ENCODE assay signal across 8 mouse cellular contexts in the genomic region with DNA sequence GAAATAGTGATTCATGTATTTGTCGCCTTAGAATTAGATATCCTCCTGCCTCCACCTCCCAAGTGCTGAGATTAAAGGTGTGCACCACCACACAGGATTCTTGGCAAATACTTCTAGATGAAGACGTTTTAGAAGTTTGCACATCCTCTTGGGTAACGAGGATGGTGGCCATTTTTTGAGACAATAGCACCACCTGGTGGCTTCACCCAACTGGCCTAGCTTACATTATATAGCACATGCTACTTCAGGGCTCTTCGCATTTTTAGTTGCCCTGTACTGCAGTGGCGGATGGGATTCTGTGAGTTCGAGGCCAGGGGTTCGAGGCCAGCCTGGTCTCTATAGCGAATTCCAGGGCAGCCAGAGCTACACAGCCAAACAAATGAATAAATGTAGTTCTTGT. TPM values are rescaled to one million over a fixed set of nuclear protein-coding genes. Genes with fewer than 3 reads are reported as not detected.
DNase-seq lines count a peak whose midpoint lies in the region; ATAC-seq and TF ChIP-seq lines count a peak whose summit lies in the region.

No protein-coding gene starts in this region.

- 0 out of 2 replicates have a peak, but pooled peaks cover 3% of the 10 kb centered on the region for H3K4me1 ChIP-seq in hindbrain, postnatal 0 days (ENCODE audit: insufficient read depth, low read length)

- CTCF ChIA-PET in Patski (lab: Charles Lee) = interaction anchor here (0.7 to 10.8 kb wide), 23 partner anchors 9 to 415 kb away, joined by 3 to 165 read pairs (median 4); partner anchors contain the start of gene Rasl11a

- no peaks in the 10 kb centered on the region for H3K36me3 ChIP-seq in hindbrain, postnatal 0 days (ENCODE audit: insufficient read depth, low read length)

- H3K4me3 ChIP-seq in hindbrain, postnatal 0 days (ENCODE audit: low read length) = no peak overlapping the region

- POLR2A ChIA-PET in Patski (lab: Charles Lee) = interaction anchor here (0.6 to 3.4 kb wide), 9 partner anchors 56 to 414 kb away, joined by 3 to 26 read pairs (median 5); partner anchors contain the start of gene Rasl11a

- in situ Hi-C loops in Patski (cut with MboI; ENCODE audit: low pct_unique_long_range_greater_than_20kb) = loop anchor here (5.0 to 25.0 kb wide), 2 partner anchors 197 to 1333 kb away; no protein-coding TSS in a partner anchor

- H3K27ac ChIP-seq in hindbrain, postnatal 0 days = no peak overlapping the region

- no peak overlapping the region for H3K9ac ChIP-seq in hindbrain, postnatal 0 days (replicated peaks; ENCODE audit: low read length)

- WGBS in hindbrain, postnatal 0 days = 35% methylated on average over 8 of the region's 8 CpGs

- H3K4me2 ChIP-seq in hindbrain, postnatal 0 days (ENCODE audit: low read depth, low read length) = no peak overlapping the region

- no peaks in the 10 kb centered on the region for H3K9me3 ChIP-seq in hindbrain, postnatal 0 days (ENCODE audit: low read length)

- peak; percentile 61 for DNase-seq in Patski (ENCODE audit: low read depth, low spot score)
- DNase-seq in cerebellum, postnatal 14 days = peak; percentile 88 to 90
- peak; percentile 53 to 76 for DNase-seq in frontal cortex, postnatal 14 days (ENCODE audit: low spot score in 2 of 2)
- peak; percentile 92 for DNase-seq in hindbrain, postnatal 0 days (ENCODE audit: low spot score)
- DNase-seq in left cerebral cortex, adult 11 months (ENCODE audit: low spot score) = peak; percentile 56
- peak; percentile 92 for DNase-seq in lung, postnatal 36 days
- DNase-seq in retina, postnatal 7 days (ENCODE audit: low read depth, low spot score) = peak; percentile 65
- peak; percentile 50 to 53 for DNase-seq in urinary bladder, adult 18-20 months (ENCODE audit: low spot score in 2 of 2)

- H3K27me3 ChIP-seq in Patski = no peaks in the 10 kb centered on the region
- no peaks in the 10 kb centered on the region for H3K27me3 ChIP-seq in hindbrain, postnatal 0 days (ENCODE audit: insufficient read depth, low read length)

- peak; percentile 92 for TF ChIP-seq CTCF in Patski (IDR thresholded peaks at IDR 0.05)
- TF ChIP-seq CTCF in hindbrain, postnatal 0 days (IDR thresholded peaks at IDR 0.05; ENCODE audit: low read depth) = peak; percentile 92

- ATAC-seq in Patski = peak; percentile 73
- ATAC-seq in hindbrain, postnatal 0 days = peak; percentile 79

RNA-seq across cellular contexts. Expression of gene Gtf3a, which starts 44.1 kb away (rescaled TPM):
- polyA plus RNA-seq in Patski (2021) = 77.9 TPM
- total RNA-seq in hindbrain, postnatal 0 days (2014; rRNA removed) = 53.3 and 71.5 TPM in 2 replicates
- polyA plus RNA-seq in hindbrain, postnatal 0 days (2015; fragmentation: Nextera tagmentation; extraction: Ambion mirVana) = 94.0 and 96.6 TPM in 2 replicates

RNA-seq across cellular contexts. Expression of gene Mtif3, which starts 59.2 kb away (rescaled TPM):
- 39.6 TPM for polyA plus RNA-seq in Patski (2021)
- total RNA-seq in hindbrain, postnatal 0 days (2014; rRNA removed) = 9.9 and 11.7 TPM in 2 replicates
- polyA plus RNA-seq in hindbrain, postnatal 0 days (2015; fragmentation: Nextera tagmentation; extraction: Ambion mirVana) = 20.3 and 21.1 TPM in 2 replicates

RNA-seq across cellular contexts. Expression of gene Rasl11a, which starts 59.5 kb away (rescaled TPM):
- 630 TPM for polyA plus RNA-seq in Patski (2021)
- 13.3 and 15.4 TPM in 2 replicates for total RNA-seq in hindbrain, postnatal 0 days (2014; rRNA removed)
- 13.2 and 13.9 TPM in 2 replicates for polyA plus RNA-seq in hindbrain, postnatal 0 days (2015; fragmentation: Nextera tagmentation; extraction: Ambion mirVana)

Comparison
In these comparisons a context has a peak if more than half of its experiments do, and no peak if none do; other contexts are left out.
1. RNA of gene Rasl11a, which starts 59.5 kb away (polyA plus RNA-seq): 630 TPM in Patski (single experiment); 13.2 to 13.9 TPM in hindbrain, postnatal 0 days; every median in the first group is over 10 times any median in the second.
2. Peak in every context shown above with its lines, with median percentiles within 50 percentile points of each other: DNase-seq.